Mouse (Mus musculus): ENCODE measurements around the gene Hs3st4. TPM values are rescaled to one million over a fixed set of nuclear protein-coding genes. Genes with fewer than 3 reads are reported as not detected.

Gene Hs3st4
- total RNA-seq, 2 experiments from 2014 or later: not detected

- no peak for ATAC-seq (ENCODE audit: poor library complexity, severe bottlenecking)
Measured at GRCm38 (mm10) chr7:124131312-124131711, 148.6 kb downstream of the Hs3st4 start.

GRCm38 (mm10) chr7:124136133-124136532, 153.5 kb downstream of the Hs3st4 start:
- ATAC-seq (ENCODE audit: poor library complexity, severe bottlenecking): no peak

- no peak for ATAC-seq (ENCODE audit: poor library complexity, severe bottlenecking)
Measured at GRCm38 (mm10) chr7:124141229-124141628, 158.6 kb downstream of the Hs3st4 start.

GRCm38 (mm10) chr7:124150901-124151300, 168.2 kb downstream of the Hs3st4 start:
- ATAC-seq (ENCODE audit: poor library complexity, severe bottlenecking): no peak

GRCm38 (mm10) chr7:124163301-124163700, 180.6 kb downstream of the Hs3st4 start:
- ATAC-seq (ENCODE audit: poor library complexity, severe bottlenecking): no peak

GRCm38 (mm10) chr7:124166229-124166628, 183.6 kb downstream of the Hs3st4 start:
- no peak for ATAC-seq (ENCODE audit: poor library complexity, severe bottlenecking)

- ATAC-seq (ENCODE audit: poor library complexity, severe bottlenecking): no peak
Measured at GRCm38 (mm10) chr7:124168796-124169195, 186.1 kb downstream of the Hs3st4 start.

GRCm38 (mm10) chr7:124170001-124170400, 187.3 kb downstream of the Hs3st4 start:
- ATAC-seq (ENCODE audit: poor library complexity, severe bottlenecking): no peak

- no peak for ATAC-seq (ENCODE audit: poor library complexity, severe bottlenecking)
Measured at GRCm38 (mm10) chr7:124171992-124172391, 189.3 kb downstream of the Hs3st4 start.

- no peak for ATAC-seq (ENCODE audit: poor library complexity, severe bottlenecking)
Measured at GRCm38 (mm10) chr7:124180926-124181325, 198.3 kb downstream of the Hs3st4 start.

- no peak for ATAC-seq (ENCODE audit: poor library complexity, severe bottlenecking)
Measured at GRCm38 (mm10) chr7:124184693-124185092, 202.0 kb downstream of the Hs3st4 start.

GRCm38 (mm10) chr7:124198811-124199570, 216.3 kb downstream of the Hs3st4 start:
- ATAC-seq (ENCODE audit: poor library complexity, severe bottlenecking): no peak

- ATAC-seq (ENCODE audit: poor library complexity, severe bottlenecking): no peak
Measured at GRCm38 (mm10) chr7:124216921-124217320, 234.3 kb downstream of the Hs3st4 start.

GRCm38 (mm10) chr7:124220556-124220955, 237.9 kb downstream of the Hs3st4 start:
- no peak for ATAC-seq (ENCODE audit: poor library complexity, severe bottlenecking)

GRCm38 (mm10) chr7:124237896-124238670, 255.4 kb downstream of the Hs3st4 start:
- no peak for ATAC-seq (ENCODE audit: poor library complexity, severe bottlenecking)

GRCm38 (mm10) chr7:124239903-124240647, 257.4 kb downstream of the Hs3st4 start:
- ATAC-seq (ENCODE audit: poor library complexity, severe bottlenecking): no peak

GRCm38 (mm10) chr7:124249838-124250237, 267.2 kb downstream of the Hs3st4 start:
- ATAC-seq (ENCODE audit: poor library complexity, severe bottlenecking): no peak

- ATAC-seq (ENCODE audit: poor library complexity, severe bottlenecking): no peak
Measured at GRCm38 (mm10) chr7:124250566-124250965, 267.9 kb downstream of the Hs3st4 start.

GRCm38 (mm10) chr7:124258419-124258818, 275.8 kb downstream of the Hs3st4 start:
- ATAC-seq (ENCODE audit: poor library complexity, severe bottlenecking): no peak

GRCm38 (mm10) chr7:124270734-124271133, 288.1 kb downstream of the Hs3st4 start:
- ATAC-seq (ENCODE audit: poor library complexity, severe bottlenecking): no peak

GRCm38 (mm10) chr7:124289873-124290272, 307.2 kb downstream of the Hs3st4 start:
- no peak for ATAC-seq (ENCODE audit: poor library complexity, severe bottlenecking)
